Mouse (Mus musculus) midbrain, postnatal 0 days (tissue): ENCODE measurements around the gene Adam23. TPM values are rescaled to one million over a fixed set of nuclear protein-coding genes. Genes with fewer than 3 reads are reported as not detected.
A peak's percentile ranks its signal among the peaks of the same experiment; 100 is the strongest.

Source experiments
- ATAC-seq: fragments of 200-750 bp; cut with Nextera tagmentation; 2 replicates; pipeline ENCODE4 v1.8.0; 2017; ENCODE audit warnings: moderate number of reproducible peaks, mild to moderate bottlenecking, moderate TSS enrichment, moderate library complexity; ENCODE audit not compliant: low FRiP score
- DNase-seq: peaks from one replicate; pipeline ENCODE4 v3.0.0-alpha.2; 2015; ENCODE audit warnings: low spot score
- H3K27ac ChIP-seq: fragments of 300-500 bp; sonication (generic); 2 replicates; pipeline ENCODE4 v1.5.1; 2014; ENCODE audit warnings: low read depth, mild to moderate bottlenecking, low read length, mixed read lengths
- H3K27me3 ChIP-seq: fragments of 300-500 bp; sonication (generic); 2 replicates; pipeline ENCODE4 v1.6.1; 2014; ENCODE audit warnings: low read length, control low read depth, mixed read lengths; ENCODE audit not compliant: insufficient read depth
- H3K36me3 ChIP-seq: fragments of 300-500 bp; sonication (generic); 2 replicates; pipeline ENCODE4 v1.6.1; 2014; ENCODE audit warnings: low read length, control low read depth, mixed read lengths; ENCODE audit not compliant: insufficient read depth
- H3K4me1 ChIP-seq: fragments of 300-500 bp; sonication (generic); 2 replicates; pipeline ENCODE4 v1.6.1; 2014; ENCODE audit warnings: mild to moderate bottlenecking, control low read depth, antibody characterized with exemption, low read length, mixed read lengths; ENCODE audit not compliant: insufficient read depth
- H3K4me2 ChIP-seq: fragments of 300-500 bp; sonication (generic); 2 replicates; pipeline ENCODE4 v1.6.1; 2014; ENCODE audit warnings: low read depth, mild to moderate bottlenecking, low read length, mixed read lengths; ENCODE audit not compliant: poor library complexity, severe bottlenecking
- H3K4me3 ChIP-seq: fragments of 300-500 bp; sonication (generic); 2 replicates; pipeline ENCODE4 v1.5.1; 2014; ENCODE audit warnings: low read depth, mild to moderate bottlenecking, low read length, moderate library complexity
- H3K9ac ChIP-seq: fragments of 300-500 bp; sonication (generic); replicated peaks from 2 replicates; pipeline ENCODE4 v1.6.1; 2014; ENCODE audit warnings: mild to moderate bottlenecking, low read length, moderate library complexity, mixed read lengths; ENCODE audit not compliant: poor library complexity, severe bottlenecking
- H3K9me3 ChIP-seq: fragments of 300-500 bp; sonication (generic); 2 replicates; pipeline ENCODE4 v1.6.1; 2016; ENCODE audit warnings: low read length, control low read depth
- CTCF ChIP-seq: IDR thresholded peaks from 2 replicates; pipeline ENCODE4 v1.5.1; 2016; ENCODE audit warnings: antibody characterized with exemption, mild to moderate bottlenecking
- WGBS: fragments of 180-500 bp; shearing (Covaris S2); extraction: QIAGEN DNeasy Blood & Tissue Kit; methylation state at CpG from one replicate; pipeline ENCODE4 v1.1.7; 2014; 5-methylcytosine and 5-hydroxymethylcytosine counted together
- polyA plus RNA-seq: library from polyadenylated mRNA; unstranded; fragments of >200 nt; fragmentation: Nextera tagmentation; extraction: Ambion mirVana; gene quantifications from 2 replicates; pipeline ENCODE4 v1.2.1, GENCODE M21; 2015
- total RNA-seq: library from RNA; depleted of rRNA; stranded (reverse); fragments of >200 nt; gene quantifications from 2 replicates; pipeline ENCODE4 v1.2.3, GENCODE M21; 2014; rRNA removed

Adam23 gene
- total RNA-seq (64.0 and 65.3 TPM in 2 replicates), polyA plus RNA-seq (15.5 and 19.5 TPM in 2 replicates)

DNA sequence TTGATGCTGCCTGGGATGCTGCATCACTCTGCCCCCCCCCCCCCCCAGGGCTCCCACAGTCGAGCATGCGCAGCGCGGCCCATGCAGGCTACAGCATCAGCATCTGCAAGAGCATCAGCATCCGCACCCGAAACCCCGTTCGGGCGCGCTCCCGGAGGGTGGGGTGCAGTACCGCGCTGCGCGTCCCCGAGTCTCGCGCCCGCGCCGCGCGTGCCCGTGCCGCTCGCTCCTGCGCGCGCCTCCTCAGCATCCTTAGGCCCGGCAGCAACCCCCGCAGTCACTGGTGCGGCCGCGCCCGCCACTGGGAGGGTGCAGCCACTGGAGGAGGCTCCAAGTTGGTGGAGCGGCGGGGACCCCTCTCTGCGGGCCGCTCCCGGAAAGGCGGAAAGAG lies at the start of gene Adam23:
TSS of gene Adam23 (plus strand) at position 236 of the 391 bp plus-strand sequence.
- Histone ChIP-seq H3K36me3 (no peaks in the 10 kb centered on the region), H3K9ac (peak within 1 kb of the TSS; percentile 89), H3K4me1 (no peaks in the 10 kb centered on the region), H3K4me3 (peak within 1 kb of the TSS; percentile 89), H3K9me3 (no peaks in the 10 kb centered on the region), H3K4me2 (peak within 1 kb of the TSS; percentile 90), H3K27ac (peak within 1 kb of the TSS; percentile 76), H3K27me3 (no peaks in the 10 kb centered on the region)
- ATAC-seq (peak; percentile 85), DNase-seq (peak; percentile 87)
- 0% methylated on average over 8 of the region's 41 CpGs for WGBS
- TF ChIP-seq CTCF, result no peak

DNA sequence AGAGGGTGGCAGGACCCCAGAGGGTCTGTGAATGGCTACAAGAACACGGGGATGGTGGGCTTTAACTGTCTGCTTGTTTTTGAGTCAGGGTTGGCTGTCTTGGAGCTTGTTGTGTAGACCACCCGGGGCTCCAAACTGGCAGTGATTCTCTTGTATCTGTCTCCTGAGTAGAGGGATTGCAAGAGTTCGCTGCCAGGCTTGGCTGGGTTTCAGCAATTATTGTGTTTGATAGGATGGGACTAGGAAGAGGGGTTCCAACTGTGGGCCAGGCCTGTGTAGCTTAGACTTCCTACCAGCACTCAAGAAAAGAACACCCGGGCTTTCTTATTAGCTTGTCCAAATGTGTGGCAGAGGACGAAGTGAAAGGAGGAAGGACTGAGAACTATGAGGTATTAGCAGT lies 44.6 kb upstream of the Adam23 start:
- H3K36me3 ChIP-seq, result no peaks in the 10 kb centered on the region
- DNase-seq (peak; percentile 54), ATAC-seq (no peak)
- WGBS, result 67% methylated on average over 5 of the region's 5 CpGs
- H3K27ac ChIP-seq, result no peak overlapping the region
- H3K4me1 ChIP-seq, result no peaks in the 10 kb centered on the region
- H3K4me3 ChIP-seq, result no peak overlapping the region
- no peak overlapping the region for H3K4me2 ChIP-seq
- no peak for TF ChIP-seq CTCF
- H3K27me3 ChIP-seq, result no peaks in the 10 kb centered on the region
- H3K9me3 ChIP-seq, result no peaks in the 10 kb centered on the region
- no peak overlapping the region for H3K9ac ChIP-seq

DNA sequence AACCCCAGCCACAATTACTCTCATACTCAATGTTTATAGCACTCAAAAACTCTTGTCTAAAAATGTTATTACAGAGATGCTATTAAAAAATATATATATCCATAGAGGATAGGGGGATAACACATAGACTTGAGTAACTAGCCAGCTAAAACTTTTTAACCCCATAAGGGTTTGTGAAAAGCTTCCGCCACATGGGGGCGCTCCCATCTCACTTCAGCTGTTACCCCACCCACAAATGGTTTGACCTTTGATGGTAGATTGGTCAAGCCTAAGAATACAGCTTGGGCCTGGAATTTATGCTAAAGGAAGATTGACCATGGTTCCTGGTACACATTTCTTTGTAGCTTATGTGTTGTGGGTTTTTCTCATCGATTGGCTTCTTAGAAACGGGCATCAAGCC lies 42.1 kb upstream of the Adam23 start:
- no peak overlapping the region for H3K27ac ChIP-seq
- WGBS, result 50% methylated on average over 4 of the region's 4 CpGs
- H3K36me3 ChIP-seq, result no peaks in the 10 kb centered on the region
- no peak for TF ChIP-seq CTCF
- H3K9me3 ChIP-seq, result no peaks in the 10 kb centered on the region
- H3K4me3 ChIP-seq, result no peak overlapping the region
- H3K4me1 ChIP-seq, result no peaks in the 10 kb centered on the region
- H3K9ac ChIP-seq, result no peak overlapping the region
- DNase-seq (no peak), ATAC-seq (no peak)
- H3K4me2 ChIP-seq, result no peak overlapping the region
- no peaks in the 10 kb centered on the region for H3K27me3 ChIP-seq

DNA sequence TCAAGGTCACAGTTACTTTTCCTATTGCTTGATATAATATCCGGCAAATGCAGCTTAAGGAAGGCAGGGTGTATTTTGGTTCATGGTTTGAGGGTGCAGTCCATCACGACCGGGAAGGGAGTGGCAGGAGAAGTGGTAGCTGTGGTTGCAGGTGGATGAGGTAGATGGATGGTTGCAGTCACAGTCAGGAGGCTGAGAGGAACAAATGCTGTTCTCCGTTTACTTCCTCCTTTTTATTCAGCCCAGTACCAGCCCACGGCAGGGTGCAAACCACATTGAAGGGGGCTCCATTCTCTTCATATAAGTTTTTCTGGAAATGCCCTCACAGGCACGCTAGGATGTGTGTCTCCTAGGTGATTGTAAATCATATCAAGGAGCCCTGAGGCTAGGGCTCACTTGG lies 37.3 kb upstream of the Adam23 start:
- Histone ChIP-seq H3K4me3 (no peak overlapping the region), H3K9me3 (no peaks in the 10 kb centered on the region), H3K9ac (no peak overlapping the region), H3K36me3 (no peaks in the 10 kb centered on the region), H3K27ac (no peak overlapping the region), H3K27me3 (no peaks in the 10 kb centered on the region), H3K4me1 (no peaks in the 10 kb centered on the region), H3K4me2 (no peak overlapping the region)
- DNase-seq (no peak), ATAC-seq (no peak)
- TF ChIP-seq CTCF, result no peak
- WGBS, result 86% methylated on average over 6 of the region's 6 CpGs

DNA sequence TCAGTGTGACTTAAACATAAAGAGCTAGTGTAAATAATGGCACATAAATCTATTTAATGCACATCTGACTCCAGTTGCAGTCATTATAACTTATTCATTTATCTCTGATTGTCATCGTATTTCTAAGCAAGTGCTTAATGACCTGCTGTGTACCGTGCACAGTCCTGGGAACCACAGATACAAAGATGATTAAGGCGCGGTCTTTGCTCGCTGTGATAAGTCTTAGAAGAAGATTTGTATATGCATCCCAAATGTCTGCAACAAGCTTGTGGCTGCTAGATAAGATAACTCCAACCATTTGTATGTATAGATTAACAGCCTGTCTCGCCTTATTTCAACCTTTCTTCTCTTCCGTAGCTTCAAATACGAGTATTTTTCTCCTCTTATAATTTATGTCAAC lies 27.2 kb upstream of the Adam23 start:
- WGBS, result 64% methylated on average over 8 of the region's 8 CpGs
- DNase-seq (no peak), ATAC-seq (no peak)
- no peak overlapping the region for H3K9ac ChIP-seq
- no peak overlapping the region for H3K4me3 ChIP-seq
- no peaks in the 10 kb centered on the region for H3K4me1 ChIP-seq
- TF ChIP-seq CTCF, result no peak
- H3K9me3 ChIP-seq, result no peaks in the 10 kb centered on the region
- H3K27me3 ChIP-seq, result no peaks in the 10 kb centered on the region
- H3K27ac ChIP-seq, result no peak overlapping the region
- H3K4me2 ChIP-seq, result no peak overlapping the region
- no peaks in the 10 kb centered on the region for H3K36me3 ChIP-seq

DNA sequence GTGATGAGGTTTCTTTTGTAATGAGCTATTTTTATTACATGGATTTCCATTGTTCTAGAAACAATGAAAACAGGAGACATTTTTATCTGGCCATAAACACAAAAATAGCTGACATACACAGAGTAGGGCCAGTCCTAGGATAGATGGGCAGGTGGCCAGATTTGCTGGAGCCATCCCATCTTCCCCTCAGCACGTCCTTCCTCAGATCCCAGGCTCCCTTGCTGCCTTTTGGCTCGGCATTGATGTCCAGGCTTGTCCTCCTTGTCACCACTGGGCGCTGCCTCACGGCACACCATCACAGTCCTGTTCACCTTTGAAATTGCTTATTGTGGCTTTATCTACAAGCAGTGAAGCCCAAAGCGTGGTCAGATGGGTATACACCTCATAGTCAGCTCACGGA lies 15.0 kb upstream of the Adam23 start:
- DNase-seq, result no peak
- Histone ChIP-seq H3K4me2 (no peak overlapping the region), H3K4me3 (no peak overlapping the region), H3K27me3 (no peaks in the 10 kb centered on the region), H3K4me1 (no peaks in the 10 kb centered on the region), H3K9ac (no peak overlapping the region), H3K36me3 (no peaks in the 10 kb centered on the region), H3K9me3 (no peaks in the 10 kb centered on the region), H3K27ac (no peak overlapping the region)
- no peak for ATAC-seq
- no peak for TF ChIP-seq CTCF
- 81% methylated on average over 6 of the region's 6 CpGs for WGBS
